Mouse (Mus musculus) cerebellum, adult 2 months (tissue): ENCODE measurements around the gene Peli2.

Source experiments
- CTCF ChIP-seq: fragments of 200-500 bp; IDR thresholded peaks from 2 replicates; pipeline ENCODE4 v1.5.1; 2011; ENCODE audit warnings: low read depth, mild to moderate bottlenecking, control low read depth, low read length, moderate library complexity, borderline replicate concordance; ENCODE audit not compliant: insufficient read depth
- POLR2A ChIP-seq: fragments of 200-500 bp; IDR thresholded peaks from 2 replicates; pipeline ENCODE4 v1.6.1; 2011; ENCODE audit warnings: low read length, control low read depth, borderline replicate concordance; ENCODE audit not compliant: insufficient read depth

DNA sequence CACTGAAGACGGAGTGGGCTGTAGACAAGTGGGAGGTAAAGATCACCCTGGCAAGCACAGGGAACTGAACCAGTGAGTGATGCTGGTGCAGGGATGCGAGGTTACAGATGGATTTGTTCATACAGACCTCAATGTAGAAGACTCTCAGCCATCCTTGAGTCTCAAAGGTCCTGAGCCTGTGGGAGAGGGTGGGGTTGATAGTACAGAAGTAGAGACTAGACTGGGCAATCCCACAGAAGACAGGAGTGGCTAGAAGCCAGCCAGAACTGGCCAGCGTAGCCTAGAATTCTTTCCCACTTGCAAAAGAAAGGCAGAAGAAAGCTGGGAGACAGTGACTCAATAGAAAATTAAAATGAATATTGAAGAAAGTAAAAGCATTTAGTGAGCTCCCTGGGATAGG lies 71.3 kb downstream of the Peli2 start:
- TF ChIP-seq CTCF, result no peak
- TF ChIP-seq POLR2A, result no peak
